Mouse (Mus musculus): ENCODE measurements around the gene Lpcat3.
A peak's percentile ranks its signal among the peaks of the same experiment; 100 is the strongest.

Lpcat3 gene

GRCm38 (mm10) chr6:124708289-124708889 is 45.6 kb downstream of the Lpcat3 start:
- DNase-seq: no peak

GRCm38 (mm10) chr6:124711824-124712782 is 49.3 kb downstream of the Lpcat3 start, which contains the start of the genes Emg1 and Phb2:
Gene Emg1, minus strand, starts transcription at chr6:124712178.
Gene Phb2, plus strand, starts transcription at chr6:124712336.
- DNase-seq: peak; percentile 100

DNA sequence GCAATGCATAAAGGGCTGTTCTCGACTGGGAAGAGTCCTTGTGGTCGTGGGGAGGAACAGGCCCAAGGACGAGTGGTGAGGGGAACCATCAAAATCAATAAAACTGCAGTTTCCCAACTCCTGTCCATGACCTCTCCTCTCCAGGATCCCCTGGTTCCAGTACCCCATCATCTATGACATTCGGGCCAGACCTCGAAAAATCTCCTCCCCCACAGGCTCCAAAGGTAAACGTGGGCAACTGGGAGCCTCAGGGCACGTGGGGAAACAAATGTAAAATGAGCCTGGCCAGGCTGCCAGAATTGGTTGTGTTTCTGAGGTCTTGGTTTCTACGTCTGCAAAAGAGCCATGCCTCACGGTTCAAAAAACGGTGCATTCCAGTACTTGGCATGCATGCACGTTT is 50.1 kb downstream of the Lpcat3 start:
- no peak for DNase-seq

GRCm38 (mm10) chr6:124716864-124717490 is 54.1 kb downstream of the Lpcat3 start:
- no peak for DNase-seq

DNA sequence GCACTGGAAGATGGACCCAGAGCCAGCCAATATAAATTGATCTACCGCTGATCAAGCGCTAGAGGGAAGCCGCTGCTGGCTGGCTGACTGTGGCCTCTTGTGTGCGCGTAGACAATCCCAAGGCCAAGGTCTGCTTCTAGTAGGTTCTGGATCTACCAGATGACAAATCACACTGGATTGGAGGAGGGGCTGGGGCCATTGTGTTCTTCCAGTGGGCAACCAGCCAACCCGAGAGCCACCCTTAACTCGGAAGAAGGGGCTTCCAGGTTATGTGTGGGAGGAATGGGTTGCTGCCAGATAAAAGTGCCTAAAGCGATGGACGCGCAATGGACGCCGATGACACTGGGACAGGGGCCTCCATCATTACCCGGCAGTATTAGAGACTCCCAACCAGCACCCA is 55.1 kb downstream of the Lpcat3 start:
- DNase-seq: no peak

- no peak for DNase-seq
Observed at GRCm38 (mm10) chr6:124718703-124719102, 55.9 kb downstream of the Lpcat3 start.

DNA sequence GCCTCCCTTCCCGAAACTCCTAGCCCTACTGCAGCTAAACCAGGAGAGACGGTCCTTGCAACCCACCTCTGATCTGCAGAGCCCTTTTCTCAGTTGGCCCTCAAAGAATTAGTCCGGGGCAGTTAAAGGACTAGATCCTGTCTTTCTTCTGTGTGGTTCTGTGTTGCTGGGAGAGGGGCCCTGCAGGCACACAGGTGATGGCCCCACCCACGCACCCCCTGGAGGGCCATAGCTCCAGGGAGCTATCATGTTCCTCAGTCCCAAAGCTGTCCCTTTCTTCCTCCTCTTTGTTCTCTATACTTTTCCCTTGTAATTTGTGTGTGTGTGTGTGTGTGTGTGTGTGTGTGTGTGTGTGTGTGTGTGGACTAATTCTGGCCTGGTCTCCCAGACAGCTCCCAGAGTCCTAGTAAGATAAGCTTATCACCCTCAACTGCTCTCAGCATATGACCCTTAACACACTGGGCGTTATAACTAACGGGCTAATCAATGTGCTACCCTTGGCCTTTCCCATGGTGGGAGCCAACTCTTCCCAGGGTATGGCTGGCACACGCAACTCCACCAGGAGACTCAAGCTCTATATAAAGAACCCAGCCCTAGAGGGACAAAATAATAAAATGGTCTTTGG is 56.6 kb downstream of the Lpcat3 start:
- DNase-seq: no peak

DNA sequence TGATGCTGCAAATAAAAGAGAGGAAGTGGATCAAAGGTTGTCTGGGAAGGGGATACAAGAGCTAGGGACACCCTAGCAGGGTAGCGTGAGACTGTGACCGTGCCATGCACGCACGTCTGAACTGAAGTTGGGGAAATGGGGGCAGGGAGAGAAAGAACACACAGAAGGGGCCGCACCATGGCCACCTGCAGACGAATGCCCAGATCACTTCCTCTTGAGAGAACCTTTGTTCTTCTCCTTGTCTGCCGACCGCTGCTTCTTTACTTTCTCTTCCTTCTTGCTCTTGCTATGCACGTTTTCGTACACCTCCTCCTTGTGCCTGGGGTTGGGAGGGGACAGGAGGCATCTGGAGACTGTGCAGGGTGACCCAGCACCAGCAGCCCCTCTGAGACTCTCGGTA is 58.1 kb downstream of the Lpcat3 start:
- DNase-seq: no peak

GRCm38 (mm10) chr6:124722876-124723473 is 60.1 kb downstream of the Lpcat3 start:
- no peak for DNase-seq

DNA sequence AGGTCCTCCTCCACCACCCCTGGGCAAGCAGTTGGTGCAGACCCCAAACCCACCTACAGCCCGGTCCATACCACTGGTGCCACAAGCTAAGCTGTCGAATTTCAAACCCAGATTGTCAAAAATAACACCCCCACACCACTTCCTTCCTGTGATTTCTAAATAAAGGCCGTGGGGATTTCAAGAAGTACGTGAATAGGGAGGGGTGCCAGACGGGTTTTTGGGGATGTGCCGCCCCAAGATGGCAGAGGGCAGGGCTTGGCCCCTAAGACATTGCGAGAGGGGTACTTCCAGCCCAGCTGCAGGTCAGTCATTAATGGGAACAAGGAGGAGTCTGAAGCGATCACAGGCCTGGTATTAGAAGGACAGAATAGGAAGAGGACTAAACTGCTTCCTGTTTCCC is 60.7 kb downstream of the Lpcat3 start:
- peak; percentile 97 for DNase-seq

DNA sequence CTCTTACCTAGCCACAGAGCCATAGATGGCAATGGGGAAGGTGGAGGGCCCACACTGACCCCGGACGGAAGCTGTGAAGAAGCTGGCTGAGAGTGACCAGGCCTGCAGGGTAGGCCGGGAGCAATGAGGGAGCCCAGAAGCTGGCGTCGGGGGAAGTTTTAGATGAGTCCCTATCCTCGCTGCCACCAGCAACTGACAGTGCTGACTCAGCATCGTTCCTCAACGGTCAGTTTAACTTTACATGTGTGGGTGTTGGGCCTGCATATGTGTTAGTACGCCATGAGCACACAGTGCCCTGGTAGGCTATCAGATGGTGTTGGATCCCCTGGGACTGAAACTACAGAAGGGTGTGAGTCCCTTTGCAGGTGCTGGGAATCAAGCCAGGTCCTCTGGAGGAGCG is 61.6 kb downstream of the Lpcat3 start:
- no peak for DNase-seq

DNA sequence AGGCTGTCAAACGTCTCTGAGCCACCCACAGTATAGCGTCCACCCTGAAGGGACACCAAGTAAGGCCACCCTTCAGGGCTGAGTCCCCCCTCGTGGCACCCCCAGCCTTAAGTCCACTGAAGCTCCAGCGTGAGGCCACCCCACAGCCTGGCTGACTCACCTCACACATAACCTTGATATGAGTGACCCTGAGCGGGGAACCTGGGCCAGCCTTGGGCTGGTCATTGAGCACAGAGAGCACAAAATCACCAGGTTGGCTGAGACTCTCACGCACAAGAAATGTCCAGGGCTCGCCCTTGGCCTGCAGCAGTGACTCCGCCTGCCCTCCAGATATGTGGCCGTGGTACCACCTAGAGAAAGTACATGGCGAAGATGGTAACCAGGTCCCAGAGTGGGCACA is 65.8 kb downstream of the Lpcat3 start:
- no peak for DNase-seq

GRCm38 (mm10) chr6:124729850-124730705 is 67.3 kb downstream of the Lpcat3 start:
- peak; percentile 96 for DNase-seq

DNA sequence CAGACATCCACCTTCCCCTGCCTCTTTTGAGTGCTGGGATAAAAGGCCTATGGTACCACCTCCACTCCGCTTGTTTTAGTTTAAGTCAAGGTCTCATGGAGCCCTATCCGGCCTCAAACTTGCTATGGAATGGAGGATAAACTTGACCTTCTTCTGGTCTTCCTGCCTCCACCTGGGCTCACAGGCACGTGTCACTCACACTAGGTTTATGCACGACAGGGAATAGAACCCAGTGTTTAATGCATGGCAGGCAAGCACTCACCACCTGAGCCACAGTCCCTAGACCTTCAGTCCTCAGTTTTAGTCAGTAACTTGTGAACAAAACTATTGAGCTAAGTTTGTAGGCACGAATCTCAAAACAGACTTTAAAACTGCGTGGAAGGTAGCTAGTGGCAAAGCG is 68.2 kb downstream of the Lpcat3 start:
- no peak for DNase-seq

DNA sequence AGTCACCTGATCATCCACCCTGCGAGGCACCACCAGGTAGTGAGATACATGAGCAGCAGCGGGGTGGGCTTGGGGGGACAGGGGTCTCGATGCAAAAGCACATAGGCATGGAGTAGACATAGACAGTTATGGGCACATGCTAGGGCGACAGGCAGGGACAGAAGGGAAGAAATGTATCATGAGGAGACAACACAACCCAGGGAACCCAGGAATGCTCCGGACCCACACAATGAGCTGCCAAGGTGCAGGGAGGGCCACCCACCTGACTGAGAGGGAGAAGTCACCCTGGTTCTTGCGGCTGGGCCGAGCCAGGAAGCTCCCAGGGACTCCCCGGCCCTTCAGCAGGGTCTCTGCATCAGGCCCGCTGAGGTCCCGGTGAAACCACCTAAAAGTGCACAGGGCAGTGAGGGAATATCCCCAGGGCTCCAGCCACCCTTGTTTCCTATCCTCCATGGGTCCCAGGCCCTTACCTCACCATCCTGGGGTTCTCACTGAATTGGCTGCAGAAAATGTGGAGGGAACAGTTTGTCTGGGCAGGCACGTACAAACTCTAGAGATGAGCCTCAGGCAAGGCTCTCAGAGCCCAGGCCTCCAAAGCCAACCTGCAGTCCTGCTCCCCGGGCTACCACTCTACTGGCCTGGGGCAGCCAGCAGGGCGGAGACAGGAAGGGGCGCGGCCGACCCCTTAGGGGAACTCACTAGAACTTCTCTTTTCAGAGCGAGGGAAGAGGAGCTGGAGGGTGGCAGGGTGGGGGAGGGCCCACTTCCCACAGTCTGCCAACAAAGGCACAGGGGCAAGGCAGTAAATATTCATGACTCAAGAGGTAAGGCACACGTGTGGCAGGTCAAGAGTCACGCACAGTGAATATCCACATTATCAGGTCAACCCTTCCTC is 69.9 kb downstream of the Lpcat3 start:
- DNase-seq: peak; percentile 98

- DNase-seq: no peak
Observed at GRCm38 (mm10) chr6:124734417-124734816, 71.6 kb downstream of the Lpcat3 start.

DNA sequence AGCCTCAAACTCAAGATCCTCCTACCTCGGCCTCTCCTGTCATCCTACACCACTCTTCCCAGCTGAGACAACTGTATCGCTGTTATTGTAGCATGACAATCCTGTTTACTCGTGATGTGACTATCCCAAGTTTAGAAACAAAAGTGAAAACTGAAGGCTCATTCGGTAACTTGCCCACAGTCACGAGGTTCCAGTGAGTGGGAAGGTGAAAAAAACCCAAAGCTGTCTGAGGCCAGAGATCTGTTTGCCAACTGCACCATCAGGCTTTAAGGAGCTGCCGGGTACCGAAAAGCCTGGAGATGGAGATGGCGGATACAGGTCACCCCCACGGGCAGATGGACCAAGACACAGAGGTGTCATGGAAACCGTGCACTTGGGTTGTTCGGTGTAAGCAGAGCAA is 74.2 kb downstream of the Lpcat3 start:
- DNase-seq: no peak

- peak; percentile 97 for DNase-seq
Observed at GRCm38 (mm10) chr6:124738511-124739023, 75.7 kb downstream of the Lpcat3 start, which contains the start of gene Ptpn6. Gene Ptpn6, minus strand, starts transcription at chr6:124738714.

- DNase-seq: peak; percentile 92
Observed at GRCm38 (mm10) chr6:124739231-124739796, 76.5 kb downstream of the Lpcat3 start.
